Mouse (Mus musculus) heart, postnatal 0 days (tissue): ENCODE measurements around the gene Pard3.

Experiments
- CTCF ChIP-seq: IDR thresholded peaks from 2 replicates; pipeline ENCODE4 v1.5.1; 2016; ENCODE audit warnings: antibody characterized with exemption, control low read depth, low read depth
- EP300 ChIP-seq: IDR thresholded peaks from 2 replicates; pipeline ENCODE4 v1.6.1; 2016; ENCODE audit warnings: antibody characterized with exemption, low read depth

DNA sequence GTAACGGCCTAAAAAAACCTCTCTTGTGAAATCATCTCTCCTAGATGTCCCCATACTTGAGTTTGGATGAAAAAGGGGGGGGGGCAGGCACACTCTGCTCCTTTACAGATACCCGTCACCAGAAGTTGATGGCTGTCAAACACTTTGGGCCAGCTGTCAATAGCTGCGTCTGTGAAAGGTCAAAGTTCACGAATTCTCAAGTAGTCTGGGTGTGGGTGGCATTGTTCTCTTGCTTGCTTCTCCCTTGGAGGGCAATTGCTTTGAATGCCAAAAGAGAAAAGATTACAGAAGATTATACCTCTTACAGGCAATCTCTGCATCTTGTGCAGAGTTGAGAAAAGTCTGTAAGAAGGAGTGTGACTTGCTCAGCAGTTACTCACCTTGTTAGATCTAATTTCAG is 500.7 kb downstream of the Pard3 start:
- TF ChIP-seq CTCF (no peak), EP300 (no peak)
